Mouse (Mus musculus) adrenal gland, postnatal 36 days (tissue): ENCODE results near the gene Zswim7. TPM values are rescaled to one million over a fixed set of nuclear protein-coding genes. Genes with fewer than 3 reads are reported as not detected.

Experiments used
- DNase-seq, 2 experiments: peaks; one replicate each; pipeline ENCODE4 v3.0.0; 2021; ENCODE audit warnings: mixed read lengths in 1 of 2
- total RNA-seq, 2 experiments: library from RNA; stranded (reverse); gene quantifications; 2 replicates each; pipeline ENCODE4 v1.2.3; 2021

Gene Zswim7
- total RNA-seq, 2 experiments from 2014 or later, result 11.9 to 25.0 TPM

GRCm38 (mm10) chr11:62253380-62253779, 27.8 kb downstream of the Zswim7 start:
- no peak for DNase-seq

GRCm38 (mm10) chr11:62251047-62251446, 30.1 kb downstream of the Zswim7 start:
- no peak for DNase-seq

- DNase-seq, result peak; percentile 42 to 45
Measured at GRCm38 (mm10) chr11:62249266-62250037, 31.7 kb downstream of the Zswim7 start.

GRCm38 (mm10) chr11:62248401-62249244, 32.6 kb downstream of the Zswim7 start, which contains the start of gene Adora2b:
TSS of gene Adora2b (plus strand) at chr11:62248984.
- peak; percentile 70 to 74 for DNase-seq

GRCm38 (mm10) chr11:62247759-62248400, 33.3 kb downstream of the Zswim7 start:
- DNase-seq, result no peak

- DNase-seq, result no peak
Measured at GRCm38 (mm10) chr11:62244471-62244870, 36.7 kb downstream of the Zswim7 start.

GRCm38 (mm10) chr11:62243871-62244270, 37.3 kb downstream of the Zswim7 start:
- no peak for DNase-seq

- DNase-seq, result no peak
Measured at GRCm38 (mm10) chr11:62240631-62241261, 40.4 kb downstream of the Zswim7 start.

- peak in 1 of 2 experiments; percentile 8 for DNase-seq
Measured at GRCm38 (mm10) chr11:62224797-62225196, 56.4 kb downstream of the Zswim7 start.

- DNase-seq, result peak; percentile 36 to 43
Measured at GRCm38 (mm10) chr11:62223962-62224361, 57.2 kb downstream of the Zswim7 start.

- DNase-seq, result no peak
Measured at GRCm38 (mm10) chr11:62223416-62223815, 57.8 kb downstream of the Zswim7 start.

GRCm38 (mm10) chr11:62220756-62221510, 60.2 kb downstream of the Zswim7 start:
- DNase-seq, result no peak

GRCm38 (mm10) chr11:62217751-62218150, 63.4 kb downstream of the Zswim7 start:
- DNase-seq, result no peak

Other genes starting within 250 kb of the Zswim7 start
- gene Adora2b, start 32.4 kb downstream of the Zswim7 start, total RNA-seq, result under 1 TPM; 0.63 to 0.70 TPM
- 10 to 100 TPM; 28.2 to 31.3 TPM for gene Ttc19, start 98 bp upstream of the Zswim7 start, total RNA-seq
- 10 to 100 TPM in 1 of 2 experiments, 1 to 10 TPM in 1; 7.2 to 10.0 TPM for gene Pigl, start 177.1 kb upstream of the Zswim7 start, total RNA-seq
- gene Ncor1, start 177.2 kb upstream of the Zswim7 start, total RNA-seq, result 100 to 1,000 TPM; 180 to 205 TPM